43 mouse cellular contexts compared by ENCODE assay signal in genomic region chr12:116317818-116318217, GRCm38 (mm10). TPM values are rescaled to one million over a fixed set of nuclear protein-coding genes. Genes with fewer than 3 reads are reported as not detected.
DNase-seq lines count a peak whose midpoint lies in the region; ATAC-seq lines count a peak whose summit lies in the region.
"Had no signal": no experiment of that assay in that cellular context is flagged by ENCODE, and none has a peak within 500 bp of the region (broad histone marks: within the 10 kb centered on the region; RNA-seq: fewer than 3 reads in every experiment).

No protein-coding gene starts in this region.

- H3K9ac ChIP-seq in midbrain, embryonic 11.5 days (ENCODE audit: low read length) = no peak overlapping the region
- H3K9ac ChIP-seq: heart, embryonic 15.5 days; hindbrain, embryonic 12.5 days; intestine, embryonic 15.5 days; limb, embryonic 15.5 days; liver, embryonic 13.5 days; midbrain, embryonic 13.5 days; neural tube, embryonic 15.5 days had no signal

- no peaks in the 10 kb centered on the region for H3K27me3 ChIP-seq in midbrain, embryonic 11.5 days (ENCODE audit: control insufficient read depth, insufficient read depth, low read length)
- H3K27me3 ChIP-seq: CH12.LX; heart, embryonic 15.5 days; hindbrain, embryonic 12.5 days; intestine, embryonic 15.5 days; limb, embryonic 15.5 days; liver, embryonic 13.5 days; megakaryocyte, embryonic 14.5 days; midbrain, embryonic 13.5 days; neural tube, embryonic 15.5 days; Patski had no signal

- DNase-seq in 3T3-L1 (ENCODE audit: low read depth, low spot score) (peak; percentile 29), NIH3T3 (ENCODE audit: low read depth) (peak; percentile 16)
- DNase-seq in ovary, adult 18-20 months (ENCODE audit: low spot score) = no peak
- no peak for DNase-seq in cerebellum, adult 9-11 months
- DNase-seq in midbrain, embryonic 11.5 days (ENCODE audit: low spot score, missing footprints) = no peak
- DNase-seq: adrenal gland, postnatal 14 days; cerebellum, adult 11-12 months; cerebellum, postnatal 25 days; kidney, adult 2 months; kidney, postnatal 4 days; layer of hippocampus, adult 9-11 months; liver, embryonic 13.5 days; lung, adult 18-20 months; right cerebral cortex, adult 18-20 months; right cerebral cortex, postnatal 4 days; thymus, adult 2 months; thymus, postnatal 36 days had no signal

- no peak overlapping the region for H3K4me2 ChIP-seq in midbrain, embryonic 11.5 days
- H3K4me2 ChIP-seq: heart, embryonic 15.5 days; hindbrain, embryonic 12.5 days; intestine, embryonic 15.5 days; limb, embryonic 15.5 days; liver, embryonic 13.5 days; midbrain, embryonic 13.5 days; neural tube, embryonic 15.5 days had no signal

- no peaks in the 10 kb centered on the region for H3K4me1 ChIP-seq in midbrain, embryonic 11.5 days (ENCODE audit: control insufficient read depth, insufficient read depth, low read length)
- H3K4me1 ChIP-seq: hindbrain, embryonic 12.5 days; intestine, embryonic 15.5 days; limb, embryonic 10.5 days; limb, embryonic 15.5 days; midbrain, embryonic 13.5 days; neural tube, embryonic 15.5 days had no signal

- peak; percentile 85 for ATAC-seq in granulocyte monocyte progenitor cell, adult 5-6 weeks (replicated peaks; ENCODE audit: poor library complexity, severe bottlenecking)
- peak; percentile 59; the same call in 1 of the 2 replicates for ATAC-seq in neutrophil, adult 5-6 weeks (ENCODE audit: extremely low read depth, insufficient number of reproducible peaks, low FRiP score, poor library complexity, severe bottlenecking)
- no peak for ATAC-seq in midbrain, embryonic 11.5 days (ENCODE audit: low FRiP score)
- ATAC-seq: forebrain, embryonic 14.5 days; hindbrain, postnatal 0 days; intestine, embryonic 15.5 days; lung, postnatal 0 days; midbrain, embryonic 13.5 days; Patski had no signal

- H3K9me3 ChIP-seq in midbrain, embryonic 11.5 days (ENCODE audit: control insufficient read depth, low read length) = no peaks in the 10 kb centered on the region
- H3K9me3 ChIP-seq: heart, embryonic 15.5 days; hindbrain, embryonic 12.5 days; intestine, embryonic 15.5 days; limb, embryonic 10.5 days; limb, embryonic 15.5 days; liver, embryonic 13.5 days; megakaryocyte, embryonic 14.5 days; midbrain, embryonic 13.5 days; neural tube, embryonic 15.5 days had no signal

- H3K4me3 ChIP-seq in midbrain, embryonic 11.5 days (ENCODE audit: low read depth, low read length) = no peak overlapping the region
- H3K4me3 ChIP-seq: heart, embryonic 15.5 days; hindbrain, embryonic 12.5 days; intestine, embryonic 15.5 days; limb, embryonic 10.5 days; limb, embryonic 15.5 days; liver, embryonic 13.5 days; megakaryocyte, embryonic 14.5 days; midbrain, embryonic 13.5 days; neural tube, embryonic 15.5 days had no signal

- H3K36me3 ChIP-seq in midbrain, embryonic 11.5 days (ENCODE audit: control insufficient read depth, insufficient read depth, low read length) = no peaks in the 10 kb centered on the region
- H3K36me3 ChIP-seq: hindbrain, embryonic 12.5 days; intestine, embryonic 15.5 days; midbrain, embryonic 13.5 days; neural tube, embryonic 15.5 days had no signal

- H3K27ac ChIP-seq in midbrain, embryonic 11.5 days (ENCODE audit: low read depth, low read length) = no peak overlapping the region
- H3K27ac ChIP-seq: heart, embryonic 15.5 days; hindbrain, embryonic 12.5 days; hindbrain, postnatal 0 days; intestine, embryonic 15.5 days; kidney, postnatal 0 days; limb, embryonic 10.5 days; limb, embryonic 15.5 days; liver, embryonic 13.5 days; midbrain, embryonic 13.5 days; neural tube, embryonic 15.5 days had no signal

- 85% methylated on average over 1 of the region's 1 CpGs for WGBS in midbrain, embryonic 11.5 days

RNA-seq across cellular contexts. Expression of gene Esyt2, which starts 36.8 kb away (rescaled TPM):
- total RNA-seq in granulocyte monocyte progenitor cell, adult 5-6 weeks (2014; fragmentation: Nextera tagmentation) = 29.1 and 32.8 TPM in 2 replicates
- 32.0 and 41.6 TPM in 2 replicates for total RNA-seq in granulocyte monocyte progenitor cell, adult 5-6 weeks (2017)
- total RNA-seq in neutrophil, adult 5-6 weeks (2017) = 101 and 115 TPM in 2 replicates
- 17.8 and 17.9 TPM in 2 replicates for polyA plus RNA-seq in midbrain, embryonic 11.5 days (2014; fragmentation: Nextera tagmentation; extraction: Ambion mirVana)

RNA-seq across cellular contexts. Expression of gene Gm11027, which starts 42.6 kb away (rescaled TPM):
- total RNA-seq in granulocyte monocyte progenitor cell, adult 5-6 weeks (2014; fragmentation: Nextera tagmentation) = not detected in 2 replicates
- not detected in 2 replicates for total RNA-seq in granulocyte monocyte progenitor cell, adult 5-6 weeks (2017)
- total RNA-seq in neutrophil, adult 5-6 weeks (2017) = not detected in 2 replicates
- polyA plus RNA-seq in midbrain, embryonic 11.5 days (2014; fragmentation: Nextera tagmentation; extraction: Ambion mirVana) = not detected in 2 replicates
- total RNA-seq: adrenal gland, postnatal 14 days; CH12.LX; ES-E14; gastrocnemius, adult 18-20 months; gastrocnemius, postnatal 4 days; heart, adult 8-10 months; heart, postnatal 25 days; hindbrain, postnatal 0 days; left cerebral cortex, postnatal 10 days; monocyte, adult 5-6 weeks had no signal
- polyA plus RNA-seq: C2C12; embryonic facial prominence, embryonic 11.5 days; forebrain, embryonic 14.5 days; heart, embryonic 15.5 days; hindbrain, embryonic 12.5 days; hindbrain, postnatal 0 days; intestine, embryonic 15.5 days; kidney, adult 2 months; kidney, postnatal 0 days; limb, embryonic 10.5 days; limb, embryonic 15.5 days; liver, embryonic 13.5 days; lung, postnatal 0 days; midbrain, embryonic 13.5 days; neural tube, embryonic 15.5 days; Patski; spleen, adult 2 months; thymus, adult 2 months had no signal

RNA-seq across cellular contexts. Expression of gene Wdr60, which starts 55.0 kb away (rescaled TPM):
- total RNA-seq in granulocyte monocyte progenitor cell, adult 5-6 weeks (2014; fragmentation: Nextera tagmentation) = 5.0 and 6.9 TPM in 2 replicates
- 5.8 and 7.0 TPM in 2 replicates for total RNA-seq in granulocyte monocyte progenitor cell, adult 5-6 weeks (2017)
- 0.74 and 1.6 TPM in 2 replicates for total RNA-seq in neutrophil, adult 5-6 weeks (2017)
- 14.1 and 16.2 TPM in 2 replicates for polyA plus RNA-seq in midbrain, embryonic 11.5 days (2014; fragmentation: Nextera tagmentation; extraction: Ambion mirVana)
- total RNA-seq: monocyte, adult 5-6 weeks had no signal

Comparison
In these comparisons a context has a peak if more than half of its experiments do, and no peak if none do; other contexts are left out.
1. DNase-seq: peak in 3T3-L1 (single experiment) and NIH3T3 (single experiment); none in ovary, adult 18-20 months (single experiment), cerebellum, adult 9-11 months (single experiment) and midbrain, embryonic 11.5 days (single experiment).